Mouse (Mus musculus) MEL (cell line): Measurements from ENCODE around the gene Gm30302. TPM values are rescaled to one million over a fixed set of nuclear protein-coding genes. Genes with fewer than 3 reads are reported as not detected.

Experiments used
- DNase-seq: peaks from one replicate; pipeline ENCODE4 v3.0.0; 2011; ENCODE audit warnings: low read depth, low spot score
- H3K27ac ChIP-seq: 2 replicates; pipeline ENCODE4 v1.5.1; 2012; ENCODE audit warnings: low read depth, mild to moderate bottlenecking, control low read depth, low read length, moderate library complexity; ENCODE audit not compliant: control insufficient read depth
- H3K27me3 ChIP-seq, 2 experiments: fragments of 150-350 bp in 1 of 2; sonication (generic) in 1 of 2; 2 replicates each; pipeline ENCODE4 v1.6.1; 2012; ENCODE audit warnings: low read length in 2 of 2, mild to moderate bottlenecking in 2 of 2, improper control_type of control experiment in 1 of 2, moderate library complexity in 1 of 2; ENCODE audit not compliant: insufficient read depth in 2 of 2, control insufficient read depth in 1 of 2
- H3K36me3 ChIP-seq, 2 experiments: 2 replicates each; pipeline ENCODE4 v1.6.1; 2012 to 2014; ENCODE audit warnings: low read length in 2 of 2, improper control_type of control experiment in 1 of 2, inconsistent platforms in 1 of 2, mild to moderate bottlenecking in 1 of 2; ENCODE audit not compliant: insufficient read depth in 2 of 2, control insufficient read depth in 1 of 2
- H3K4me1 ChIP-seq, 2 experiments: fragments of 150-350 bp in 1 of 2; sonication (generic) in 1 of 2; 2 replicates each; pipeline ENCODE4 v1.6.1; 2012; ENCODE audit warnings: low read length in 2 of 2, improper control_type of control experiment in 1 of 2, mild to moderate bottlenecking in 1 of 2; ENCODE audit not compliant: insufficient read depth in 2 of 2, control insufficient read depth in 1 of 2
- H3K4me3 ChIP-seq, 2 experiments: fragments of 150-350 bp in 1 of 2; sonication (generic) in 1 of 2; 2 replicates each; pipeline ENCODE4 v1.5.1; 2012; ENCODE audit warnings: low read depth in 2 of 2, low read length in 2 of 2, mild to moderate bottlenecking in 2 of 2, moderate library complexity in 2 of 2, control low read depth in 1 of 2, improper control_type of control experiment in 1 of 2; ENCODE audit not compliant: control insufficient read depth in 1 of 2, insufficient read depth in 1 of 2
- H3K79me2 ChIP-seq: 2 replicates; pipeline ENCODE4 v1.6.1; 2012; ENCODE audit warnings: mild to moderate bottlenecking, low read length, moderate library complexity; ENCODE audit not compliant: control insufficient read depth, poor library complexity, insufficient read depth
- H3K9ac ChIP-seq: 2 replicates; pipeline ENCODE4 v1.6.1; 2012; ENCODE audit warnings: low read depth, mild to moderate bottlenecking, control low read depth, low read length, moderate library complexity; ENCODE audit not compliant: control insufficient read depth, poor library complexity, severe bottlenecking
- H3K9me3 ChIP-seq: fragments of 150-350 bp; sonication (generic); replicated peaks from 2 replicates; pipeline ENCODE4 v1.6.1; 2012; ENCODE audit warnings: mild to moderate bottlenecking, low read length, improper control_type of control experiment, moderate library complexity; ENCODE audit not compliant: insufficient read depth
- BHLHE40 ChIP-seq: IDR thresholded peaks from 2 replicates; pipeline ENCODE4 v1.6.1; 2012; ENCODE audit warnings: low read depth, mild to moderate bottlenecking, inconsistent platforms, low read length, improper control_type of control experiment, borderline replicate concordance
- POLR2AphosphoS2 ChIP-seq: IDR thresholded peaks from 2 replicates; pipeline ENCODE4 v1.6.1; 2011; ENCODE audit warnings: low read length, improper control_type of control experiment
- polyA plus RNA-seq, 2 experiments: library from polyadenylated mRNA; stranded (reverse) in 1 of 2; unstranded in 1 of 2; fragments of >175 nt in 1 of 2; fragments of >200 nt in 1 of 2; gene quantifications; 2 replicates each; pipeline versions ENCODE4 v1.2.1 to v1.2.4; 2012; ENCODE audit warnings: low replicate concordance in 2 of 2, low read depth in 1 of 2; ENCODE audit not compliant: insufficient read length in 2 of 2, insufficient read depth in 1 of 2, missing spikeins in 1 of 2
- total RNA-seq: library from RNA; depleted of rRNA; stranded (reverse); fragments of 300-350 nt; gene quantifications from 2 replicates; pipeline ENCODE4 v1.2.3, GENCODE M21; 2012; rRNA removed

The Gm30302 gene
- total and polyA plus RNA-seq, 3 experiments, result 0.19 TPM; not detected in 2

DNA sequence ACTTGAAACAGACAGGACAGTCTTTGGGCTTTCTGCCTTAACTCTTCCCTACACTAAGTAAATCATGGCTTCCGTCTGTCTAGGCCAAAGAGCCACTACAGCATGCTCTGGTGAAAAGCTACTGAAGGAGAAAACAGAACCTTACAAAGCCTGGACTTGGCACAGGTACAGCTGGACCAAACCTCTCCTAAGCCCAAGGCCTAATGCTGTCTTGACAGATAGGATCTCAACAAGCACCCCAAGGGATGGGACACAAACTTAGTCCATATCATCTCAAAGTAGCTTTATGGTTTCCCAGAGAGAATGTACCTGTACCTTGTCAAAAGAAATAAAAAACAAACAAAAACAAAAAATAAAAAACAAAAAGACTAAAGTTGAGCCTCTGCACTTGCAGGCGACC, 62.4 kb downstream of the Gm30302 start:
- peak; percentile 61; the same call in 1 of the 2 replicates for TF ChIP-seq POLR2AphosphoS2
- TF ChIP-seq BHLHE40, result no peak
- Histone ChIP-seq H3K4me3 (no peak overlapping the region), H3K9ac (no peak overlapping the region), H3K36me3 (peaks cover 11% of the 10 kb centered on the region in 2 experiments), H3K27ac (no peak overlapping the region), H3K4me1 (peaks cover 2 to 6% of the 10 kb centered on the region in 2 experiments; a peak in 2 of 4 replicates), H3K27me3 (no peaks in the 10 kb centered on the region), H3K9me3 (no peaks in the 10 kb centered on the region), H3K79me2 (no peaks in the 10 kb centered on the region)
- peak; percentile 19 for DNase-seq

Other genes with a start within 250 kb of the Gm30302 start
- 0.04 and 0.13 TPM in 2 replicates for gene Omd, start 216.5 kb downstream of the Gm30302 start, total RNA-seq
- 1 to 10 TPM in 1 of 2 experiments, not detected in 1; 4.1 TPM for gene Omd, start 216.5 kb downstream of the Gm30302 start, polyA plus RNA-seq
- gene Ogn, start 191.0 kb downstream of the Gm30302 start, total RNA-seq, result 0.04 TPM in 1 of 2 replicates, not detected in the other
- under 1 TPM in 1 of 2 experiments, not detected in 1; 0.06 TPM for gene Ogn, start 191.0 kb downstream of the Gm30302 start, polyA plus RNA-seq
- 16.2 and 17.9 TPM in 2 replicates for gene Cenpp, start 146.2 kb downstream of the Gm30302 start, total RNA-seq
- gene Cenpp, start 146.2 kb downstream of the Gm30302 start, polyA plus RNA-seq, result 10 to 100 TPM in 1 of 2 experiments, not detected in 1; 13.2 TPM
- gene Nol8, start 145.9 kb downstream of the Gm30302 start, total RNA-seq, result 23.6 and 26.2 TPM in 2 replicates
- 100 to 1,000 TPM in 1 of 2 experiments, 10 to 100 TPM in 1; 20.1 to 484 TPM for gene Nol8, start 145.9 kb downstream of the Gm30302 start, polyA plus RNA-seq
- gene Iars, start 116.9 kb downstream of the Gm30302 start, total RNA-seq, result 86.4 and 115 TPM in 2 replicates
- gene Iars, start 116.9 kb downstream of the Gm30302 start, polyA plus RNA-seq, result 1,000 to 10,000 TPM in 1 of 2 experiments, 100 to 1,000 TPM in 1; 178 to 4,419 TPM